Mouse (Mus musculus) erythroblast, embryonic 14.5 days (primary cell): ENCODE measurements around the gene Xrcc3. TPM values are rescaled to one million over a fixed set of nuclear protein-coding genes. Genes with fewer than 3 reads are reported as not detected.

Source experiments
- H3K27me3 ChIP-seq: 2 replicates; pipeline ENCODE4 v1.6.1; 2012; ENCODE audit warnings: inconsistent platforms; ENCODE audit not compliant: control insufficient read depth
- H3K36me3 ChIP-seq: 2 replicates; pipeline ENCODE4 v1.6.1; 2012; ENCODE audit warnings: mild to moderate bottlenecking, inconsistent platforms; ENCODE audit not compliant: control insufficient read depth
- H3K4me1 ChIP-seq: 2 replicates; pipeline ENCODE4 v1.6.1; 2012; ENCODE audit warnings: inconsistent platforms; ENCODE audit not compliant: control insufficient read depth
- H3K4me3 ChIP-seq: replicated peaks from 2 replicates; pipeline ENCODE3; 2012; ENCODE audit warnings: moderate library complexity, mild to moderate bottlenecking, inconsistent platforms
- H3K9me3 ChIP-seq: 2 replicates; pipeline ENCODE4 v1.6.1; 2012; ENCODE audit warnings: low read length, inconsistent platforms, mixed read lengths; ENCODE audit not compliant: control insufficient read depth
- GATA1 ChIP-seq: IDR thresholded peaks from 2 replicates; pipeline ENCODE4 v1.6.1; 2012; ENCODE audit warnings: low read length, inconsistent platforms, mixed read lengths
- TAL1 ChIP-seq: IDR thresholded peaks from 3 replicates; pipeline ENCODE4 v1.6.1; 2012; ENCODE audit warnings: low read length, inconsistent platforms, mixed read lengths
- polyA plus RNA-seq: library from polyadenylated mRNA; stranded (reverse); fragments of >175 nt; gene quantifications from 2 replicates; pipeline ENCODE4 v1.2.3, GENCODE M21; 2012

Gene Xrcc3
- polyA plus RNA-seq, 1 experiment, result 0.85 TPM

- TF ChIP-seq GATA1, result no peak
- no peak for TF ChIP-seq TAL1
- H3K4me1 ChIP-seq, result peaks cover 31% of the 10 kb centered on the region
- H3K36me3 ChIP-seq, result peaks cover 94% of the 10 kb centered on the region
- no peak overlapping the region for H3K4me3 ChIP-seq
- no peaks in the 10 kb centered on the region for H3K9me3 ChIP-seq
- no peaks in the 10 kb centered on the region for H3K27me3 ChIP-seq
Observed at GRCm38 (mm10) chr12:111790631-111791030, 23.0 kb downstream of the Xrcc3 start.

GRCm38 (mm10) chr12:111790090-111790489 is 23.6 kb downstream of the Xrcc3 start:
- Histone ChIP-seq H3K36me3 (peaks cover 93% of the 10 kb centered on the region), H3K9me3 (no peaks in the 10 kb centered on the region), H3K4me1 (peaks cover 34% of the 10 kb centered on the region), H3K27me3 (no peaks in the 10 kb centered on the region), H3K4me3 (no peak overlapping the region)
- TF ChIP-seq TAL1 (no peak), GATA1 (no peak)

GRCm38 (mm10) chr12:111787015-111787414 is 26.7 kb downstream of the Xrcc3 start:
- Histone ChIP-seq H3K9me3 (no peaks in the 10 kb centered on the region), H3K36me3 (peaks cover 92% of the 10 kb centered on the region), H3K4me3 (no peak overlapping the region), H3K4me1 (peaks cover 26% of the 10 kb centered on the region), H3K27me3 (no peaks in the 10 kb centered on the region)
- no peak for TF ChIP-seq TAL1
- no peak for TF ChIP-seq GATA1

DNA sequence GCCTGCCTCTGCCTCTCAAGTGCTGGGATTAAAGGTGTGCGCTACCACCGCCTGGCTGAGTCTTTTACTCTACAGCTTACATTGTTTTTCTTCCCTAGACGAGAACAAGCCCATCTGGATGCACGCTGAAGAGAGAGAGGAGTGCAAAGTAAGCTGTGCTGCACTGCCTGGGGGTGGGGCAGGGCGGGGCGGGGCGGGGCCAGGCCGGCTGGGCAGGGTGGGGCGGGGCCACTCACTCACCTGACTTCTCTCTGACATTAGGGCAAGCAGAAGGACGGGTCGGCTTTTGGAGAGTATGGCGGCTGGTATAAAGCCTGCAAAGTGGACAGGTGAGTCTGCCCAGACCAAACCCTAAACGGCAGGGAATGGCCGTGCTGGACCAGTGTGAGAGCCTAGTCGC is 28.5 kb downstream of the Xrcc3 start:
- H3K27me3 ChIP-seq, result no peaks in the 10 kb centered on the region
- H3K4me1 ChIP-seq, result peaks cover 26% of the 10 kb centered on the region
- peaks cover 93% of the 10 kb centered on the region for H3K36me3 ChIP-seq
- TF ChIP-seq GATA1, result no peak
- no peak for TF ChIP-seq TAL1
- no peaks in the 10 kb centered on the region for H3K9me3 ChIP-seq
- H3K4me3 ChIP-seq, result no peak overlapping the region

DNA sequence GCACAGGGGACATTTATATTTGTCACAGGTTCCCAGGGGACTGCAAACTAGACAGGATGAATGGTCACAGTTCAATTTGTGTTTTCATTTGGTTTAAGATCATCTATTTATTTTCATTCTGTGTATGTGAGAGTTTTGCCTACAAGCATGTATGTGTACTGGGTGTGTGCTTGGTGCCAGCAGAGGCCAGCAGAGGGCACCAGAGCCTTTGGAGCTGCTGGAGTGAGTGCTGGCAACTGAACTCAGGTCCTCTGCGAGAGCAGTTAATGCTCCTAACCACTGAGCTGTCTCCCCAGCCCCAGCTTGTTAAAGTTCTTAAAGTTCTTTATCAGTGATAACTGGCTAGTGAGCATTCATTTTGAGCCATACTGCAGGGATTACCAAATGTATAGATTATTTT is 34.1 kb downstream of the Xrcc3 start:
- Histone ChIP-seq H3K36me3 (peaks cover 95% of the 10 kb centered on the region), H3K4me1 (peaks cover 5% of the 10 kb centered on the region), H3K9me3 (peaks cover 6% of the 10 kb centered on the region), H3K4me3 (no peak overlapping the region), H3K27me3 (no peaks in the 10 kb centered on the region)
- TF ChIP-seq GATA1 (no peak), TAL1 (no peak)

DNA sequence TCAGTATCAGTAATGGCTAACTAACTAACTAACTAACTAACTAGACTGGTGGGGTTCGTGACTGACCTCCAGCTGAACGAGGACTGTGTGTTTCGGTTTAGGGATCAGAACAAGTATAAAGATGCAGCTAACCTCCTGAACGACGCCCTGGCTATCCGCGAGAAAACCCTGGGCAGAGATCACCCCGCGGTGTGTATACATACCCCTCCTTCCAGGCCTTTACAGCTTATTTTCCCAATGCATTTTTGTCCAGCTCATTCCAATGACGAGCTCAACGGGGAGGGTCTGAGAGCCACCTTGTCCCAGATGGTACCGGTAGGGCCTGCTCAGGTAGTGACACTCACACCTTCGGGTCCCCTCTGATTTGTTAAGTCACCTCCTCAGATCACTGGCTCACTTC is 35.8 kb downstream of the Xrcc3 start:
- Histone ChIP-seq H3K9me3 (peaks cover 6% of the 10 kb centered on the region), H3K4me3 (no peak overlapping the region), H3K36me3 (peaks cover 96% of the 10 kb centered on the region), H3K27me3 (no peaks in the 10 kb centered on the region), H3K4me1 (no peaks in the 10 kb centered on the region)
- no peak for TF ChIP-seq GATA1
- TF ChIP-seq TAL1, result no peak

DNA sequence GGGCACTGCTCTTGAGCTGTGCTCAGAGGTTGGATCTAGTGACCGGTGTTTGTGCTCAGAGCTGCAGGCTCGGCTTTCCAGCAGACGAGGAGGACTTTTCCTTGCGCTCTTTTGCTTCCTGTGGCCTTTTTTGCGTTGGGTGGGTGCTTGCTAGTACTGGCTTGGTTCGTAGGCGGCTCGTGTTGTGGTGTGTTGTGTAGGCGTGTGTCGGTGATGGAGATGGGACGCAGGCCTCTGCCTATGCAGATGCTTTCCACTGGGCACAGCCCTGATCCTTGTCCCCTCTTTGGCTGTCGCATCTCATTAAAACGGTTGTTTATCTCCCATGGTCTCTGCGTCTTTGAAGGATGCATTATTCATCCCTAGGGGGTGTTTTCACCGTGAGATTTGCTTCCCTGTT is 38.8 kb downstream of the Xrcc3 start:
- Histone ChIP-seq H3K36me3 (peaks cover 80% of the 10 kb centered on the region), H3K4me3 (no peak overlapping the region), H3K9me3 (peaks cover 6% of the 10 kb centered on the region), H3K4me1 (peaks cover under 1% of the 10 kb centered on the region; the same call in 1 of the 2 replicates), H3K27me3 (no peaks in the 10 kb centered on the region)
- TF ChIP-seq TAL1, result no peak
- no peak for TF ChIP-seq GATA1

GRCm38 (mm10) chr12:111774156-111774555 is 39.5 kb downstream of the Xrcc3 start:
- TF ChIP-seq GATA1, result no peak
- no peak for TF ChIP-seq TAL1
- Histone ChIP-seq H3K4me3 (no peak overlapping the region), H3K27me3 (no peaks in the 10 kb centered on the region), H3K4me1 (peaks cover 5% of the 10 kb centered on the region; the same call in 1 of the 2 replicates), H3K9me3 (peaks cover under 1% of the 10 kb centered on the region), H3K36me3 (peaks cover 75% of the 10 kb centered on the region)

DNA sequence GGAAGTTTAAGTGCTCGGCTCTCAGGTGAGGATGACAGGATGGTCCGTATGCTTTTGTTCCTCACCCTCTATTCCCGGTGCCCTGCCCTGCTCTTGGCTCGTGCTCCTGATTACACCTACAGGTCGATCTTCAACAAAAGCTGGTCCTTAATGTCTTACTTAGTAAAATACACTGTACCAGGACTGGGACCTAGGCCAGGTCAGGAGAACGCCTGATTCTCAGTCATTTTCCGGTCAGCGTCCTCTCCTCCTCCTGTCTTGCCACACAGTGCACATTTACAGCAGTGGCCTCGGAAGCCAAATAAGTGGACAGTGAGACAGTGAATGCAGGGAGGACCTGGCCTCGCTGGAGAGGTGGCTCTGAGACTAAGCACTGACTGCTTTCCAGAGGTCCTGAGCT is 43.0 kb downstream of the Xrcc3 start:
- H3K27me3 ChIP-seq, result no peaks in the 10 kb centered on the region
- no peak overlapping the region for H3K4me3 ChIP-seq
- peaks cover 8% of the 10 kb centered on the region for H3K4me1 ChIP-seq
- H3K36me3 ChIP-seq, result peaks cover 43% of the 10 kb centered on the region
- TF ChIP-seq TAL1, result no peak
- TF ChIP-seq GATA1, result no peak
- H3K9me3 ChIP-seq, result no peaks in the 10 kb centered on the region
